Mouse (Mus musculus) neutrophil, adult 83 days (primary cell): ENCODE data around the gene Shh. TPM values are rescaled to one million over a fixed set of nuclear protein-coding genes. Genes with fewer than 3 reads are reported as not detected.

Source experiments
- total RNA-seq, 2 experiments: library from RNA; stranded (reverse); gene quantifications; one replicate each; pipeline ENCODE4 v1.2.4; 2023

Shh gene
- total RNA-seq: not detected

GRCm38 (mm10) chr5:28466760-28467306 lies at the start of gene Shh:
TSS of gene Shh (minus strand) at chr5:28467256.

Other genes with a start within 250 kb of the Shh start
- gene Cnpy1, start 221.4 kb downstream of the Shh start, total RNA-seq: not detected
- gene Rbm33, start 150.1 kb downstream of the Shh start, total RNA-seq: 10 to 100 TPM; 72.6 to 79.5 TPM